Comparison of ENCODE assay signal across 10 mouse cellular contexts in the genomic region with DNA sequence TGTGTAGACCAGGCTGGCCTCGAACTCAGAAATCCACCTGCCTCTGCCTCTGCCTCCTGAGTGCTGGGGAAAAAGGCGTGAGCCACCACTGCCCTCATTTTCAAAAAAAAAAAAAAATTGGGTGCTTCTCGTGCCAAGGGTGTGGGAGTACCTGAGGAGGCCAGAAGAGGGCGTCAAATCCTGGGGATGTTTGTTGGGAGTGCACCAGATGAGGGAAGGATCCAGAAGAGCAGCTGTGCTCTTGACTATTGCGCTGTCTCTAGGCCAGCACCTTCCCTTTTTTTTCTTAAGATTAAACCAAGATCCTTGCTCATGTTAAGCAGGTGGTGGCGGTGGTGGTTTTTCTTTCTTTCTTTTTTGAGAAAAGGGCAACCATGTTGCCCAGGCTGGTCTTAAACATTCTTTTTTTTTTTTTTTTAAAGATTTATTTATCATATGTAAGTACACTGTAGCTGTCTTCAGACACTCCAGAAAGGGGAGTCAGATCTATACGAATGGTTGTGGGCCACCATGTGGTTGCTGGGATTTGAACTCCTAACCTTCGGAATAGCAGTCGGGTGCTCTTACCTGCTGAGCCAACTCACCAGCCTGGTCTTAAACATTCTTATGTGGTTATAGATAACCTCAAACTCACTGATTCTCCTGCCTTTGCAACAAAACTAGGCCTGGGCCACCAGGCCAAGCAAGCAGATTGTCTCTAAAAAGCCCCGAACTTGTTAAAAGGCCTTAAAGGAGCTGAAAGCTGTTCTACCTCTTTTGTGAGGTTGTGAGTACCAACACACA. TPM values are rescaled to one million over a fixed set of nuclear protein-coding genes. Genes with fewer than 3 reads are reported as not detected.
DNase-seq lines count a peak whose midpoint lies in the region; ATAC-seq and TF ChIP-seq lines count a peak whose summit lies in the region.
"Had no signal": no experiment of that assay in that cellular context is flagged by ENCODE, and none has a peak within 500 bp of the region (broad histone marks: within the 10 kb centered on the region; RNA-seq: fewer than 3 reads in every experiment).

No protein-coding gene starts in this region.

- no peak for ATAC-seq in liver, postnatal 0 days

- no peak for TF ChIP-seq RAD21 in CH12.LX (IDR thresholded peaks at IDR 0.05; ENCODE audit: low read depth, low read length)

- peak; percentile 60 for TF ChIP-seq CTCF in kidney, adult 2 months (conservative IDR thresholded peaks at IDR 0.05; ENCODE audit: insufficient read depth, insufficient read length, low read depth, low read length)
- peak; percentile 12 to 46; a peak in 2 of 4 replicates for TF ChIP-seq CTCF in CH12.LX (conservative IDR thresholded peaks at IDR 0.05 in 1 of 2, IDR thresholded peaks at IDR 0.05 in 1 of 2; ENCODE audit: low read depth in 2 of 2, low read length in 2 of 2)
- TF ChIP-seq CTCF in liver, postnatal 0 days (IDR thresholded peaks at IDR 0.05; ENCODE audit: low read depth): peak; percentile 85

- no peaks in the 10 kb centered on the region for H3K9me3 ChIP-seq in CH12.LX (replicated peaks; ENCODE audit: low read length)
- no peaks in the 10 kb centered on the region for H3K9me3 ChIP-seq in liver, postnatal 0 days (ENCODE audit: low read length)
- H3K9me3 ChIP-seq: embryonic facial prominence, embryonic 12.5 days; limb, embryonic 13.5 days had no signal

- H3K36me3 ChIP-seq in kidney, adult 2 months (ENCODE audit: control insufficient read depth, insufficient read depth, low read length): no peaks in the 10 kb centered on the region
- H3K36me3 ChIP-seq in CH12.LX (replicated peaks in 1 of 2; ENCODE audit: control insufficient read depth in 1 of 2, insufficient read depth in 1 of 2, low read length in 1 of 2): peaks cover 0 to 35% of the 10 kb centered on the region in 2 experiments
- no peaks in the 10 kb centered on the region for H3K36me3 ChIP-seq in liver, postnatal 0 days (replicated peaks; ENCODE audit: insufficient read depth, low read length)
- H3K36me3 ChIP-seq: embryonic facial prominence, embryonic 12.5 days; limb, embryonic 13.5 days had no signal

- no peak for TF ChIP-seq EP300 in CH12.LX (IDR thresholded peaks at IDR 0.05; ENCODE audit: low read length)
- 0 out of 2 replicates have a peak, but pooled peaks have one; percentile 8 for TF ChIP-seq EP300 in liver, postnatal 0 days (IDR thresholded peaks at IDR 0.05; ENCODE audit: low read depth)

- TF ChIP-seq POLR2A in kidney, adult 2 months (IDR thresholded peaks at IDR 0.05; ENCODE audit: low read depth, low read length): no peak
- no peak for TF ChIP-seq POLR2A in CH12.LX (IDR thresholded peaks at IDR 0.05; ENCODE audit: low read depth, low read length)

- in situ Hi-C loops in CH12.LX (cut with MboI; ENCODE audit: low pct_ligation_motif_present, low pct_unique_long_range_greater_than_20kb, low sequenced_read_pairs): no loop called here

- H3K9ac ChIP-seq in CH12.LX (ENCODE audit: insufficient read depth, low read depth): no peak overlapping the region
- no peak overlapping the region for H3K9ac ChIP-seq in liver, postnatal 0 days (replicated peaks)
- H3K9ac ChIP-seq: embryonic facial prominence, embryonic 12.5 days; limb, embryonic 13.5 days had no signal

- H3K4me1 ChIP-seq in kidney, adult 2 months (ENCODE audit: control insufficient read depth, insufficient read depth, low read length): peaks cover 16% of the 10 kb centered on the region; the same call in 1 of the 2 replicates
- peaks cover 8 to 33% of the 10 kb centered on the region in 2 experiments for H3K4me1 ChIP-seq in CH12.LX (ENCODE audit: control insufficient read depth in 1 of 2, insufficient read depth in 2 of 2)
- peaks cover 51% of the 10 kb centered on the region for H3K4me1 ChIP-seq in liver, postnatal 0 days (ENCODE audit: insufficient read depth)

- H3K4me2 ChIP-seq in CH12.LX (ENCODE audit: insufficient read depth, low read depth, poor library complexity, severe bottlenecking): no peak overlapping the region
- H3K4me2 ChIP-seq in liver, postnatal 0 days (ENCODE audit: low read depth, low read length): peak overlapping the region; percentile 86
- H3K4me2 ChIP-seq: embryonic facial prominence, embryonic 12.5 days; limb, embryonic 13.5 days had no signal

- no peaks in the 10 kb centered on the region for H3K27me3 ChIP-seq in kidney, adult 2 months (replicated peaks; ENCODE audit: control insufficient read depth, insufficient read depth, low read length)
- H3K27me3 ChIP-seq in CH12.LX (replicated peaks): no peaks in the 10 kb centered on the region
- H3K27me3 ChIP-seq in liver, postnatal 0 days (ENCODE audit: insufficient read depth, low read length): no peaks in the 10 kb centered on the region
- H3K27me3 ChIP-seq: embryonic facial prominence, embryonic 12.5 days had no signal

- H3K79me2 ChIP-seq in CH12.LX (replicated peaks; ENCODE audit: control insufficient read depth, extremely low read depth, insufficient read depth, poor library complexity, severe bottlenecking): peaks cover 13% of the 10 kb centered on the region

- peak; percentile 63 for DNase-seq in kidney, adult 2 months
- DNase-seq in kidney, adult 11 months: no peak
- peak; percentile 51 for DNase-seq in CH12.LX (ENCODE audit: extremely low read depth)
- peak; percentile 77 for DNase-seq in adrenal gland, postnatal 10 days
- peak; percentile 72 for DNase-seq in gastrocnemius, postnatal 10 days
- peak; percentile 84 for DNase-seq in liver, postnatal 0 days
- peak; percentile 29 to 58 for DNase-seq in spleen, postnatal 36 days (ENCODE audit: low spot score in 2 of 2)
- no peak for DNase-seq in right cerebral cortex, adult 18-20 months

- no peak overlapping the region for H3K27ac ChIP-seq in kidney, adult 2 months (ENCODE audit: insufficient read depth, low read depth, low read length)
- no peak overlapping the region for H3K27ac ChIP-seq in CH12.LX (ENCODE audit: insufficient read depth, low read depth)
- H3K27ac ChIP-seq in liver, postnatal 0 days (ENCODE audit: low read depth): peak overlapping the region; percentile 63
- H3K27ac ChIP-seq: embryonic facial prominence, embryonic 12.5 days; limb, embryonic 13.5 days had no signal

- dilution Hi-C loops in CH12.LX (cut with MboI; ENCODE audit: extremely low pct_ligation_motif_present, extremely low pct_unique_long_range_greater_than_20kb, low sequenced_read_pairs): no loop called here

- 77% methylated on average over 10 of the region's 10 CpGs for WGBS in kidney, adult 2 months
- 57% methylated on average over 10 of the region's 10 CpGs for WGBS in liver, postnatal 0 days (ENCODE audit: insufficient replicate concordance)

- no peak overlapping the region for H3K4me3 ChIP-seq in kidney, adult 2 months (ENCODE audit: insufficient read depth, low read depth, low read length)
- no peak overlapping the region for H3K4me3 ChIP-seq in CH12.LX (replicated peaks in 1 of 3; ENCODE audit: low read depth in 2 of 3, low read length in 2 of 3, poor library complexity in 1 of 3)
- no peak overlapping the region for H3K4me3 ChIP-seq in liver, postnatal 0 days (ENCODE audit: low read depth, low read length)
- H3K4me3 ChIP-seq: embryonic facial prominence, embryonic 12.5 days; limb, embryonic 13.5 days had no signal

TF ChIP-seq in CH12.LX, 34 proteins besides CTCF, POLR2A, EP300 and RAD21:
- TF ChIP-seq ELF1 (IDR thresholded peaks at IDR 0.05; ENCODE audit: low read depth, low read length) (no peak), ZNF384 (IDR thresholded peaks at IDR 0.05; ENCODE audit: low read depth, low read length) (peak; percentile 88), TBP (conservative IDR thresholded peaks at IDR 0.05; ENCODE audit: low read depth, low read length) (0 out of 2 replicates have a peak, but pooled peaks have one; percentile 67)
TF ChIP-seq in CH12.LX: peak in this region for 2.

RNA-seq across cellular contexts. Expression of a gene that starts 4.0 kb away (rescaled TPM):
- polyA plus RNA-seq in kidney, adult 2 months (2012; rRNA removed): 8.1 and 9.4 TPM in 2 replicates
- total RNA-seq in CH12.LX (2012; rRNA removed) (8.7 and 10.2 TPM in 2 replicates), CH12.LX (2014; rRNA removed) (13.8 and 14.5 TPM in 2 replicates)
- polyA plus RNA-seq in CH12.LX (2012; ENCODE audit: insufficient read length, low read depth): 9.9 and 12.0 TPM in 2 replicates
- 10 to 100 TPM; 24.7 to 60.6 TPM for total RNA-seq in adrenal gland, postnatal 10 days (2021)
- 10 to 100 TPM; 11.0 to 14.3 TPM for total RNA-seq in gastrocnemius, postnatal 10 days (2021)
- polyA plus RNA-seq in liver, postnatal 0 days (2015; fragmentation: Nextera tagmentation; extraction: Ambion mirVana): 8.5 and 11.4 TPM in 2 replicates

Comparison
In these comparisons a context has a peak if more than half of its experiments do, and no peak if none do; other contexts are left out.
1. DNase-seq: peak in kidney, adult 2 months (single experiment), CH12.LX (single experiment), adrenal gland, postnatal 10 days (single experiment), gastrocnemius, postnatal 10 days (single experiment), liver, postnatal 0 days (single experiment) and spleen, postnatal 36 days (2 of 2); none in kidney, adult 11 months (single experiment) and right cerebral cortex, adult 18-20 months (single experiment).
2. CTCF ChIP-seq: peak in every context shown above with its lines; median percentile 85 in liver, postnatal 0 days; 60 in kidney, adult 2 months; 29 in CH12.LX.